Comparison of ENCODE assay signal across 27 mouse cellular contexts in the genomic region with DNA sequence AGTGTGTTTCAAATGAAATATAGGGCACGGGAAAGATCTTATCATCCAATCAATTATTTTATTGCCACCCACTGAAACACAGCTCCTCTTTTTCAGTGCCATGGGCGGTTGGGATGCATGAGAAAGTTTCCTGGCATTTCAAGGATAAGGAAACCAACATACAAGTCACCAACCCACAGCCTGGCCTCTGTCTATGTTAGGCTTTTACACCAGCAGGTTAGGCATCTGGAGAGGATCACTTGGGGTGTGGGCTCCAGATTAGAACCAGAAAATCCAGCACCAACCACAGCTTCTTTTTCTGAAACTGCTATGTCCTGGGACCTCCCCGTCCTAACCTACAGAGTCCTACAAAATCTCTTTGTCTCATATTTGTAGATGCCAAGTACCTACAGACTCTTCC. TPM values are rescaled to one million over a fixed set of nuclear protein-coding genes. Genes with fewer than 3 reads are reported as not detected.
DNase-seq lines count a peak whose midpoint lies in the region; ATAC-seq and TF ChIP-seq lines count a peak whose summit lies in the region.
"Had no signal": no experiment of that assay in that cellular context is flagged by ENCODE, and none has a peak within 500 bp of the region (broad histone marks: within the 10 kb centered on the region; RNA-seq: fewer than 3 reads in every experiment).

No protein-coding gene starts in this region.

- no peak overlapping the region for H3K4me3 ChIP-seq in midbrain, embryonic 11.5 days (ENCODE audit: low read depth, low read length)
- no peak overlapping the region for H3K4me3 ChIP-seq in midbrain, embryonic 14.5 days (replicated peaks; ENCODE audit: low read depth, low read length)
- no peak overlapping the region for H3K4me3 ChIP-seq in olfactory bulb, adult 2 months (ENCODE audit: insufficient read depth, low read depth, low read length)
- H3K4me3 ChIP-seq: embryonic facial prominence, embryonic 15.5 days; erythroblast, embryonic 14.5 days; heart, adult 2 months; heart, embryonic 15.5 days; hindbrain, embryonic 10.5 days; intestine, embryonic 15.5 days had no signal

- WGBS in midbrain, embryonic 11.5 days, result 17% methylated on average over 3 of the region's 3 CpGs
- whole genome bisulfite sequencing in midbrain, embryonic 14.5 days, result 15% methylated on average over 3 of the region's 3 CpGs
- WGBS in olfactory bulb, adult 2 months, result 27% methylated on average over 3 of the region's 3 CpGs

- intact Hi-C loops in heart, postnatal 14 days (cut with DNase I), result loop anchor here (10.0 kb wide), 1 partner anchor 268 kb away; no protein-coding TSS in a partner anchor

- H3K4me1 ChIP-seq in midbrain, embryonic 11.5 days (ENCODE audit: control insufficient read depth, insufficient read depth, low read length), result no peaks in the 10 kb centered on the region
- no peaks in the 10 kb centered on the region for H3K4me1 ChIP-seq in midbrain, embryonic 14.5 days (ENCODE audit: control insufficient read depth, insufficient read depth, low read length)
- peaks cover 27% of the 10 kb centered on the region for H3K4me1 ChIP-seq in olfactory bulb, adult 2 months (ENCODE audit: control insufficient read depth, insufficient read depth, low read length)
- H3K4me1 ChIP-seq: intestine, embryonic 15.5 days had no signal

- H3K9ac ChIP-seq in midbrain, embryonic 11.5 days (ENCODE audit: low read length), result no peak overlapping the region
- no peak overlapping the region for H3K9ac ChIP-seq in midbrain, embryonic 14.5 days (replicated peaks; ENCODE audit: low read length)
- H3K9ac ChIP-seq: embryonic facial prominence, embryonic 15.5 days; heart, embryonic 15.5 days; intestine, embryonic 15.5 days had no signal

- peaks cover 93% of the 10 kb centered on the region for H3K27me3 ChIP-seq in midbrain, embryonic 11.5 days (ENCODE audit: control insufficient read depth, insufficient read depth, low read length)
- H3K27me3 ChIP-seq in midbrain, embryonic 14.5 days (ENCODE audit: control insufficient read depth, insufficient read depth, low read length), result peaks cover 92% of the 10 kb centered on the region

- no peaks in the 10 kb centered on the region for H3K9me3 ChIP-seq in midbrain, embryonic 11.5 days (ENCODE audit: control insufficient read depth, low read length)
- no peaks in the 10 kb centered on the region for H3K9me3 ChIP-seq in midbrain, embryonic 14.5 days (ENCODE audit: control insufficient read depth, low read length)
- H3K9me3 ChIP-seq: embryonic facial prominence, embryonic 15.5 days; G1E; heart, embryonic 15.5 days; hindbrain, embryonic 10.5 days; intestine, embryonic 15.5 days had no signal

- TF ChIP-seq POLR2A in olfactory bulb, adult 2 months (IDR thresholded peaks at IDR 0.05; ENCODE audit: insufficient read depth, low read depth, low read length), result no peak

- peak; percentile 18 for DNase-seq in embryo, embryonic 10.5 days (ENCODE audit: low spot score)
- DNase-seq in embryo, embryonic 10 days (ENCODE audit: low spot score), result no peak
- DNase-seq in heart, adult 11 months, result peak; percentile 67
- DNase-seq in heart, postnatal 14 days, result no peak
- DNase-seq in midbrain, embryonic 11.5 days (ENCODE audit: low spot score, missing footprints), result peak; percentile 83
- DNase-seq in midbrain, embryonic 14.5 days, result no peak
- no peak for DNase-seq in kidney, adult 11 months
- DNase-seq: adrenal gland, adult 8-10 months; adrenal gland, postnatal 36 days; B cell, adult 2 months; cerebellum, adult 8-10 months; cerebellum, postnatal 14 days; gastrocnemius, postnatal 36 days; heart, adult 2 months; kidney, adult 8-10 months had no signal

- no peaks in the 10 kb centered on the region for H3K36me3 ChIP-seq in midbrain, embryonic 11.5 days (ENCODE audit: control insufficient read depth, insufficient read depth, low read length)
- no peaks in the 10 kb centered on the region for H3K36me3 ChIP-seq in midbrain, embryonic 14.5 days (ENCODE audit: control insufficient read depth, insufficient read depth, low read length)
- H3K36me3 ChIP-seq: embryonic facial prominence, embryonic 15.5 days; G1E; heart, embryonic 15.5 days; hindbrain, embryonic 10.5 days; intestine, embryonic 15.5 days had no signal

- no peak for TF ChIP-seq CTCF in olfactory bulb, adult 2 months (IDR thresholded peaks at IDR 0.05; ENCODE audit: insufficient read depth, low read depth, low read length)

- no peak overlapping the region for H3K27ac ChIP-seq in midbrain, embryonic 11.5 days (ENCODE audit: low read depth, low read length)
- no peak overlapping the region for H3K27ac ChIP-seq in midbrain, embryonic 14.5 days (replicated peaks; ENCODE audit: low read depth, low read length)
- H3K27ac ChIP-seq in olfactory bulb, adult 2 months (ENCODE audit: insufficient read depth, low read depth, low read length), result peak overlapping the region; percentile 38
- H3K27ac ChIP-seq: embryonic facial prominence, embryonic 15.5 days; heart, adult 2 months; heart, embryonic 15.5 days; hindbrain, embryonic 10.5 days; intestine, embryonic 15.5 days had no signal

- no peak for ATAC-seq in midbrain, embryonic 11.5 days (ENCODE audit: low FRiP score)
- ATAC-seq in midbrain, embryonic 14.5 days (ENCODE audit: low FRiP score, low TSS enrichment), result no peak
- ATAC-seq: CD4-positive, CD25-positive, alpha-beta regulatory T cell, adult 4 months; intestine, embryonic 15.5 days had no signal

- no peak overlapping the region for H3K4me2 ChIP-seq in midbrain, embryonic 11.5 days
- no peak overlapping the region for H3K4me2 ChIP-seq in midbrain, embryonic 14.5 days (ENCODE audit: low read length)
- H3K4me2 ChIP-seq: embryonic facial prominence, embryonic 15.5 days; heart, embryonic 11.5 days; heart, embryonic 15.5 days; intestine, embryonic 15.5 days had no signal

RNA-seq across cellular contexts. Expression of a gene that starts 10.2 kb away (rescaled TPM):
- total RNA-seq in heart, postnatal 14 days (2021), result not detected
- 0.33 and 0.81 TPM in 2 replicates for polyA plus RNA-seq in midbrain, embryonic 11.5 days (2014; fragmentation: Nextera tagmentation; extraction: Ambion mirVana)
- not detected in 2 replicates for polyA plus RNA-seq in midbrain, embryonic 14.5 days (2014; fragmentation: Nextera tagmentation; extraction: Ambion mirVana)
- polyA plus RNA-seq in olfactory bulb, adult 2 months (2012; ENCODE audit: insufficient read depth, insufficient read length, low replicate concordance, missing spikeins), result not detected in 2 replicates
- total RNA-seq: adrenal gland, postnatal 36 days; common myeloid progenitor, adult 5-6 weeks; gastrocnemius, adult 8-10 months; gastrocnemius, postnatal 36 days; heart, adult 2 months; heart, postnatal 25 days had no signal
- polyA plus RNA-seq: CD4-positive, CD25-positive, alpha-beta regulatory T cell, adult 4 months; erythroblast, embryonic 14.5 days; G1E; heart, adult 2 months had no signal

RNA-seq across cellular contexts. Expression of a gene that starts 28.9 kb away (rescaled TPM):
- total RNA-seq in heart, postnatal 14 days (2021), result under 1 TPM in 1 of 2 experiments, not detected in 1; 0.41 TPM
- 5.2 and 7.7 TPM in 2 replicates for polyA plus RNA-seq in midbrain, embryonic 11.5 days (2014; fragmentation: Nextera tagmentation; extraction: Ambion mirVana)
- 0.26 and 0.82 TPM in 2 replicates for polyA plus RNA-seq in midbrain, embryonic 14.5 days (2014; fragmentation: Nextera tagmentation; extraction: Ambion mirVana)
- not detected in 2 replicates for polyA plus RNA-seq in olfactory bulb, adult 2 months (2012; ENCODE audit: insufficient read depth, insufficient read length, low replicate concordance, missing spikeins)
- total RNA-seq: common myeloid progenitor, adult 5-6 weeks; G1E; gastrocnemius, adult 8-10 months; gastrocnemius, postnatal 36 days had no signal
- polyA plus RNA-seq: CD4-positive, CD25-positive, alpha-beta regulatory T cell, adult 4 months; erythroblast, embryonic 14.5 days; G1E had no signal

Comparison
In these comparisons a context has a peak if more than half of its experiments do, and no peak if none do; other contexts are left out.
1. DNase-seq: peak in embryo, embryonic 10.5 days (single experiment), heart, adult 11 months (single experiment) and midbrain, embryonic 11.5 days (single experiment); none in embryo, embryonic 10 days (single experiment), heart, postnatal 14 days (0 of 2), midbrain, embryonic 14.5 days (single experiment) and kidney, adult 11 months (single experiment).